Mouse (Mus musculus): Measurements from ENCODE around the gene Ccdc38. TPM values are rescaled to one million over a fixed set of nuclear protein-coding genes. Genes with fewer than 3 reads are reported as not detected.

The Ccdc38 gene
- polyA plus RNA-seq (2021): 0.12 TPM

DNA sequence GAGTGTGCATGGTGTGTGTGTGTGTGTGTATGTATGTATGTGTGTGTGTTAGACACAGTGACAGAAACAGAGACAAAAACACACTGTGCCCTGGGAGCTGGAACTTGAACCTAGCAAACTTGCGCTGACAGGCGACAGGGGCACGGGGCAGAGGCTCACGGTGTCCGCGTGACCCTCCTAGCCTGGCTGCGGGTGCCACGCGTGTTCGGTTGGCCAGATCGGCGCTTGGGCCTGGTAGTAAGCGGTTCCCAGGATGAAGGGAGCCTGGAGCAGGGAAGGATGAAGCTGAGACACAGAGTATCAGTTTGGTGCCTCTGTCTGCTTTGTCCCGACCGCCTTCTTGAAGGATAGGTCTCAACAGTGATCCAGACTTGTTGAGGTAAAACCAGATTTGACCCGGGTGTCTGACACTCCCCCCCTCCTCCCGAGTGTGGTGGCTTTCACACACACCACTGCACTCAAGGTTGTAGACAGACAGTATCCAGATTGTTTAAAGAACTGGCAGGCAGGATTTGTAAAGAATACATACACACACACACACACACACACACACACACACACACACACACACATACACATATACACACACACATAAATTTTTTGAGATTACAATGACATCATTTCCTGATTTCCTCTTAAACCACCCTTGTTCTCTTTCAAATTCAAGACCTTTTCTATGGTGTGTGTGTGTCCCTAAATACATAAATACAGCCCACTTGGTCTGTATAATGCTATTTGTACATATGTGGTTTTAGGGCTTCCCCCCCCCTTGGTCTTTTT is at the start of gene Ccdc38:
Gene Ccdc38 (plus strand): TSS at position 202 of the 780 bp plus-strand sequence.
- no peak for TF ChIP-seq CTCF (IDR thresholded peaks at IDR 0.05)
- in situ Hi-C loops (cut with MboI; ENCODE audit: low pct_unique_long_range_greater_than_20kb): loop anchor here (10.0 kb wide), 2 partner anchors 116 to 486 kb away; no protein-coding TSS in a partner anchor
- H3K27me3 ChIP-seq: no peaks in the 10 kb centered on the region
- no peak for DNase-seq (ENCODE audit: low read depth, low spot score)
- no peak for ATAC-seq
- ChIA-PET POLR2A (no interaction called here), CTCF (interaction anchor here (0.7 to 1.3 kb wide), 5 partner anchors 9 to 56 kb away, joined by 3 to 10 read pairs (median 4); no protein-coding TSS in a partner anchor)

DNA sequence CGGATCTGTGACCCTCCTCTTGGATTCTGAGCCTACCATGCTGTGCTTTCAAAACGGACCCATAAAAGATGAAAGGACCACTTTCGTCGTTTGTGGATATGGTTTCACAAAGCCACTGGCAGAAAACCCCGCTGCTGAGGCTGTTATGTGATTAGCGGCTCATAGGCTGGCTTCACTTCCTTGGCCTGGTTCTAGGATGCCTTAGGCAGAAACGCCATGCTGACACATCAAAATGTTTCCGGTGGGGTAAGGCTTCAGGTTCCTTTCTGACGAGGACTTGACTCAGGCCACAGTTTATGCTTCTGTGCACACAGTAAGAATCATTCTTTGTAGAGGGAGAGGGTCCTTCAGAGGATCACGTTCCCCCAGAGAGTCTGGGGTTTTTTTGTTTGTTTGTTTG is 39.6 kb upstream of the Ccdc38 start:
- ChIA-PET CTCF (no interaction called here), POLR2A (no interaction called here)
- no peaks in the 10 kb centered on the region for H3K27me3 ChIP-seq
- peak; percentile 75 for ATAC-seq
- DNase-seq (ENCODE audit: low read depth, low spot score): peak; percentile 58
- no peak for TF ChIP-seq CTCF (IDR thresholded peaks at IDR 0.05)
- in situ Hi-C loops (cut with MboI; ENCODE audit: low pct_unique_long_range_greater_than_20kb): no loop called here

DNA sequence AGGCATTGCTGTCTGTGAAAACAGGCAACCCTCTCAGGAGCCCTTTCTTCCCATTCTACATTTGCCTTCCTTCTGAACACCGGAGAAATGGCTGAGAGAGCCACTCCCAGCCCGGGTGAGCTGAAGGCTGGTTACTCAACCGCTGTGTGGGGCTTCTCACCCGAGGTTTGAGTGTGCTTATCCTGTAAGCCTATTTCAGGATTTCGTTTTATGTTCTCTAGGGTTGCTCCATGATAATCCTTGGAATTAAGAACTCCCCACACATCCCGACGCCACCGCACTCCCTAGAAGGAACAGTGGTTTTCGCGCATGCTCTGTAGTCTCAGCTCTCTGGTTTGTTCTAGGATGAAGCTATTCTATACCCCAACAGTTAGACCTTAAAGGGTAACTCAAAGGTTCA is 39.1 kb upstream of the Ccdc38 start:
- TF ChIP-seq CTCF (IDR thresholded peaks at IDR 0.05): no peak
- no peaks in the 10 kb centered on the region for H3K27me3 ChIP-seq
- POLR2A ChIA-PET: no interaction called here
- in situ Hi-C loops (cut with MboI; ENCODE audit: low pct_unique_long_range_greater_than_20kb): no loop called here
- CTCF ChIA-PET: no interaction called here
- peak; percentile 58 for ATAC-seq
- no peak for DNase-seq (ENCODE audit: low read depth, low spot score)

DNA sequence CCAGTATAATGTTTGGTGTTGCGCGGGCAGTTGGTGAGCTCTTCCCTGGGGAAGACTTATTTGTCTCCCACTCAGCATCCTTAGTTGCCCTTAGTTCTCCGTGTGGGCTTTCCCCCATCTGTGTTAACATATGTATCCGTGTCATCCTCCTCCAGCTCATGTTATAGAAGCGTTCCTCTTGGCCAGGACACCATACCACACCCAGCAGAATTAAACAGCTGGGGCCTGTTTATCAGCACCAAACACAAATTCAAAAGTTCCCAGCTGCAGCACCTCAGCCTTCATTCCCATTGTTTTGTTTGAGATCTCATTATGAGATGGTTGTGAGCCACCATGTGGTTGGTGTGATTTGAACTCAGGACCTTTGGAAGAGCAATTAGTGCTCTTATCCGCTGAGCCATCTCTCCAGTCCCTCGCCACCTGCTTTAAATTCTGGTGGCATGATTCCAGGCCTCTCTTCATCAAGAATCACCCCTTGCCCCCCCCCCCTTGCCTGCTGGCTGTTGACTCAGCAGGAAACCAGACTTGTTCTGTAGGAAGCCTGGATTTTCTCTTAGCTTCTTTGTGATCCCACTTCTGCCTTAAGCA is 32.0 kb upstream of the Ccdc38 start:
- TF ChIP-seq CTCF (IDR thresholded peaks at IDR 0.05): no peak
- DNase-seq (ENCODE audit: low read depth, low spot score) (no peak), ATAC-seq (no peak)
- H3K27me3 ChIP-seq: no peaks in the 10 kb centered on the region
- in situ Hi-C loops (cut with MboI; ENCODE audit: low pct_unique_long_range_greater_than_20kb): no loop called here
- ChIA-PET POLR2A (no interaction called here), CTCF (interaction anchor here (1.0 kb wide), 1 partner anchor 39 kb away, joined by 3 read pairs; no protein-coding TSS in a partner anchor)

DNA sequence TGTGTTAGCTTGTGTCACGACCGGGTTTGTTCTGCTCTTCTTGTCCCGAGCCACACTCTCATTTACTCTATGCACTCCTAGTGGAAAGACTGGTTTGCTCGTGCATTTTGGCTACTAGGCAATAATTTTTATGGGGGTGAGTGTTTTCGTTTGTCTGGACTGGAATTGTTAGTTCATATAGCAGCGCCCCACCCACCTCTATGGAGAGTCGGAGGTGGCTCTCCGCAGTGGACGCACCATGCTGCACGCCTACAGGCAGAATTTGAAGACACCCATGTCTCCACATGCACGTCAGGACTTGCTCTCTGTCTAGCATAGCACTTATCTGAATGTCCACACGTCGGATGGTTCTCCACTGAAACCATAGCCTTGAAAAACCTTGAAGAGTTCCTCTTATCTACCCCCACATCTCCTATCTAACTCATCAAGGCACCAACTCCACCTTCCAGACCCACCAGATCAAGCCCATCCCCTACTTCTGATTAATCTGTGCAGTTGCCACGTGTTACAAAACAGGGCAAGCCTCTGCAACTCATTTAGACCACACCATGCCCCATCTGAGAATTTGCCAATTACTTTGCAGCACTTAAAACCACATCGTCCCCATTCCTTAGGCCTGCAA is 30.8 kb upstream of the Ccdc38 start:
- H3K27me3 ChIP-seq: no peaks in the 10 kb centered on the region
- DNase-seq (ENCODE audit: low read depth, low spot score): no peak
- ChIA-PET POLR2A (no interaction called here), CTCF (interaction anchor here (1.0 kb wide), 1 partner anchor 38 kb away, joined by 3 read pairs; no protein-coding TSS in a partner anchor)
- no peak for TF ChIP-seq CTCF (IDR thresholded peaks at IDR 0.05)
- ATAC-seq: no peak
- in situ Hi-C loops (cut with MboI; ENCODE audit: low pct_unique_long_range_greater_than_20kb): no loop called here

DNA sequence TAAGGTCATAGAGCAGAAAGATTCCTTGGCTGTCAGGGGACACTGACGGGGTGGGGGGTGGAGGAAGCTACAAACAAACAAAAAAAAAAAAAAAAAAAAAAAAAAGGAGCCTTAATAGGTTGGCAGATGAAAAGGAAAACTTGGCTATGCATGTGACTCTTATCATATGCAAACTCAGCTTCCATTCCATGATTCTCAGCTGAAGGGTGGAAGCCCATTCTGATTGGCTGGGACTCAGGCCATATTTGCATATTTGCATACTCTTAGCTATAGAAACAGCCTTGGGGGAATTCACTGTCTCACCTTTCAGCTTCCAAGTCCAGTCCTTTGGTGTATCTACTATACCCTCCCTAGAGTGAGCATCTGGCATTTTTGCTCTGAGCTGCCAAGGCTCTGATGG is 25.0 kb upstream of the Ccdc38 start:
- ChIA-PET POLR2A (interaction anchor here (0.5 kb wide), 1 partner anchor 56 kb away, joined by 4 read pairs; no protein-coding TSS in a partner anchor), CTCF (interaction anchor here (0.9 kb wide), 1 partner anchor 24 kb away, joined by 3 read pairs; no protein-coding TSS in a partner anchor)
- H3K27me3 ChIP-seq: no peaks in the 10 kb centered on the region
- no peak for ATAC-seq
- in situ Hi-C loops (cut with MboI; ENCODE audit: low pct_unique_long_range_greater_than_20kb): no loop called here
- TF ChIP-seq CTCF (IDR thresholded peaks at IDR 0.05): no peak
- DNase-seq (ENCODE audit: low read depth, low spot score): no peak

DNA sequence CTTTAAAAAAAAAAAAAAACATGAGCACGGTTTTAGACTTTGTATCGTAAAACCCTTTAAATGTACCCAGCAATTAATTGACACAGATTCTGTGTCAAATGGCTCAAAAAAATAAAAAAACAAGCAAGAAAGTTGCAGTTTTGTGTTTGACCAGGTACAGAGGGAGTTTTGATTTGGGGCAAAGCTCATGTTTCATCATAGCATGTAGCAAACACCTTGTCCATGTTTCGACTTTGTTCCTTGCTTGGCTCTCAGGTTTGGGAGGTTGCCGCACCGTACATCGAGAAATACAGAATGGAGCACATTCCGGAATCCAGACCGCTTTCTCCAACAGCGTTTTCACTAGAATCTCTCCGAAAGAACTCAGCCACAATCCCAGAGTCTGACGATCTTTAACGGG is 24.5 kb upstream of the Ccdc38 start:
- TF ChIP-seq CTCF (IDR thresholded peaks at IDR 0.05): no peak
- H3K27me3 ChIP-seq: no peaks in the 10 kb centered on the region
- ChIA-PET CTCF (interaction anchor here (0.9 kb wide), 1 partner anchor 24 kb away, joined by 3 read pairs; no protein-coding TSS in a partner anchor), POLR2A (no interaction called here)
- in situ Hi-C loops (cut with MboI; ENCODE audit: low pct_unique_long_range_greater_than_20kb): no loop called here
- DNase-seq (ENCODE audit: low read depth, low spot score): no peak
- no peak for ATAC-seq

DNA sequence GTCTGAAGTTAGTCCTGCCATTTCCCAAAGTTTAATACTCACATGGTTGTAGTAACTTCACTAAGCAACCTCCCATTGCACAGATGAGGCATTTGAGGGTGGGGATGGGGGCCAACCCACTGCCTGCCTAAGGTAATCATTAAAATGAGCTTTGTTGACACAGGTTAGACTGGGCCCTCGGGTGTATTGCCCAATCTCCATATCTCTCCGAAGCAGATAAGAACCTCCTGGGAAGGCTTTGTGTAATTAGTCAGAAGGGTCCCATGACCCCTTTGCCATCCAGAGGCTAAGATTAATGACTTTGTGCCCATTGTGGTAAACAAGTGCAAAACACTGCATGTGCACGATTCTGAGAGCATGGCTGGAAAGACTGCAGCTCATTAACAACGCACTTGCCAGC is 22.7 kb upstream of the Ccdc38 start:
- CTCF ChIA-PET: no interaction called here
- no peak for DNase-seq (ENCODE audit: low read depth, low spot score)
- no peak for TF ChIP-seq CTCF (IDR thresholded peaks at IDR 0.05)
- POLR2A ChIA-PET: no interaction called here
- H3K27me3 ChIP-seq: no peaks in the 10 kb centered on the region
- in situ Hi-C loops (cut with MboI; ENCODE audit: low pct_unique_long_range_greater_than_20kb): no loop called here
- no peak for ATAC-seq

DNA sequence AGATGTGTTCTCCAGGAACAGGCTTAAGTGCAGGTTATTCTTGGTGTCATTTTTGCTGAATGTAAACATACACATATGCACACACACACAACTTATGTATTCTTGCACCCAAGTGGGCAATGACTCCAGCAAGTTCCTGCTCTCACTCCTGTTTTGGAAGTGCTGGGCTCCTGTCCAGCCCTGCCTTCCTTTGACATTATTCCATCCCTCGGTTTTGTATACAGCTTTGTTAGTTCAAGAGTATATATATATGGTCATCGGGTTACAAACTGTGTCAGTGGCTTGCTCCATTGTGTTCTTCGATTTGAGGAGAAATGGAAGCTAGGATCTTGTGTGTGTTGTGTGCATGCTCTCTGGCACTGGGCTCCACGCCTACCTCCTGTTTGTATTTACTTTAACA is 22.2 kb upstream of the Ccdc38 start:
- ATAC-seq (no peak), DNase-seq (ENCODE audit: low read depth, low spot score) (no peak)
- no peaks in the 10 kb centered on the region for H3K27me3 ChIP-seq
- no peak for TF ChIP-seq CTCF (IDR thresholded peaks at IDR 0.05)
- in situ Hi-C loops (cut with MboI; ENCODE audit: low pct_unique_long_range_greater_than_20kb): no loop called here
- POLR2A ChIA-PET: interaction anchor here (0.6 kb wide), 1 partner anchor 18 kb away, joined by 4 read pairs; no protein-coding TSS in a partner anchor
- CTCF ChIA-PET: no interaction called here

DNA sequence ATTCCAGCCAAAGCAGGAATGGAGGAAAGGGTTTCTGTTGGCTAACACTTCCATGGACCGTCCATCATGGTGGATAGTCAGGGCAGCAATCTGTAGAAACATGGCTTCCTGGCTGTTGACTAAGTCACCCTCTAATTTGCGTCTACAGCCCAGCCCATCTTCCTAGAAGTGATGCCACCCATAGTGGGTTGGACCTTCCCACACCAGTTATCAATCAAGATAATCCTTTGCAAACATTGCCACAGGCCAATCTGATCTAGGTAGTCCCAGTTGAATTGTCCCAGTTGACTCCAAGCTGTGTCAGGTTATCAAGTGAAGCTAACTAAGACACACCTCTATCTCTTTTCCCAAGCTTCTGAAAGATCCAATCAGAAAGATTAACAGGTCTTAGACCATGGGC is 21.8 kb upstream of the Ccdc38 start:
- TF ChIP-seq CTCF (IDR thresholded peaks at IDR 0.05): no peak
- no peaks in the 10 kb centered on the region for H3K27me3 ChIP-seq
- in situ Hi-C loops (cut with MboI; ENCODE audit: low pct_unique_long_range_greater_than_20kb): no loop called here
- DNase-seq (ENCODE audit: low read depth, low spot score) (no peak), ATAC-seq (no peak)
- ChIA-PET CTCF (no interaction called here), POLR2A (interaction anchor here (0.6 kb wide), 1 partner anchor 17 kb away, joined by 4 read pairs; no protein-coding TSS in a partner anchor)

DNA sequence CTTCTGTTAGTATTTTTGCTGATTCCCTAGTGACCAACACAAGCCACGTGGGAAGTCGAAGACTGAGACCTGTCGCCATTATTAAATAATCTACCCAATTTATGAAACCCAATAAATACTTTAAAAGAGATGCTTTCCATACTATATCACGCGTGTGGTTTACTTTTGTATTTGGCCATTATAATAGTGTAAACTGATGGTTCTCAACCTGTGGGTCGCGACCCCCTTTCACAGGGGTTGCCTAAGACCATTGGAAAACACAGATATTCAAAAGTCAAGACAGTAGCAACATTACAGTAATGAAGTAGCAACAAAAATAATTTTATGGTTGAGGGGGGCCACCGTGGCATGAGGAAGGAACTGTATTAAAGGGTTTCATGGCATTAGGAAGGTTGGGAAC is 21.3 kb upstream of the Ccdc38 start:
- in situ Hi-C loops (cut with MboI; ENCODE audit: low pct_unique_long_range_greater_than_20kb): no loop called here
- ATAC-seq (no peak), DNase-seq (ENCODE audit: low read depth, low spot score) (no peak)
- ChIA-PET POLR2A (no interaction called here), CTCF (no interaction called here)
- no peaks in the 10 kb centered on the region for H3K27me3 ChIP-seq
- TF ChIP-seq CTCF (IDR thresholded peaks at IDR 0.05): no peak

All from Patski (cell line).